Mouse (Mus musculus) cerebellum, adult 2 months (tissue): ENCODE data around the gene Egfem1.

Experiments used
- CTCF ChIP-seq: fragments of 200-500 bp; IDR thresholded peaks from 2 replicates; pipeline ENCODE4 v1.5.1; 2011; ENCODE audit warnings: low read depth, mild to moderate bottlenecking, control low read depth, low read length, moderate library complexity, borderline replicate concordance; ENCODE audit not compliant: insufficient read depth
- POLR2A ChIP-seq: fragments of 200-500 bp; IDR thresholded peaks from 2 replicates; pipeline ENCODE4 v1.6.1; 2011; ENCODE audit warnings: low read length, control low read depth, borderline replicate concordance; ENCODE audit not compliant: insufficient read depth

- TF ChIP-seq CTCF, result no peak
- TF ChIP-seq POLR2A, result no peak
These were observed 288.7 kb downstream of the Egfem1 start for GRCm38 (mm10) chr3:29370519-29370918.
